Mouse (Mus musculus): ENCODE results near the gene Rgs11. TPM values are rescaled to one million over a fixed set of nuclear protein-coding genes. Genes with fewer than 3 reads are reported as not detected.

Rgs11 gene
- polyA plus RNA-seq, 1 experiment from 2014 or later, result 25.9 TPM

DNA sequence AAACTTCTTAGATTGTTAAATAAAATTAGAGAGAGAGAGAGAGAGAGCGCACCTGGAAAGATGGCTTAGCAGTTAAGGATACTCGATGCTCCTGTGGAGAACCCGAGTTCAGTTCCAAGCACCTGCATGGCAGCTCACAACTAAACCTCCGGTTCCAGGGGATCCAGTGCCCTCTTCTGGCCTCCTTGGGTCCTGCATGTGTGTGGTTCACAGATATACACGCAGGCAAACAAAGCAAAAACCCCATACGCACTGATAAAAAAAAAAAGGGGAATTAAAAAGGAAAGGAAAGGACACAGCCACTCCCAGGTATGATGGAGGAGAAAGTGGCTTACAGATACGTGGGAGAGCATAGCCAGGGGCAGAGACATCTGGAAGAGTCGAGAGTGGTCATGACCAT lies 30.1 kb downstream of the Rgs11 start:
- 73% methylated on average over 8 of the region's 8 CpGs for WGBS
- no peak overlapping the region for H3K4me2 ChIP-seq
- H3K4me1 ChIP-seq, result 0 out of 2 replicates have a peak, but pooled peaks cover 3% of the 10 kb centered on the region
- no peak overlapping the region for H3K27ac ChIP-seq (replicated peaks)
- H3K9me3 ChIP-seq (replicated peaks), result no peaks in the 10 kb centered on the region
- H3K9ac ChIP-seq (replicated peaks), result no peak overlapping the region
- no peak overlapping the region for H3K4me3 ChIP-seq (replicated peaks)
- ATAC-seq (ENCODE audit: low FRiP score), result no peak
- H3K36me3 ChIP-seq, result no peaks in the 10 kb centered on the region
- H3K27me3 ChIP-seq (replicated peaks), result no peaks in the 10 kb centered on the region

DNA sequence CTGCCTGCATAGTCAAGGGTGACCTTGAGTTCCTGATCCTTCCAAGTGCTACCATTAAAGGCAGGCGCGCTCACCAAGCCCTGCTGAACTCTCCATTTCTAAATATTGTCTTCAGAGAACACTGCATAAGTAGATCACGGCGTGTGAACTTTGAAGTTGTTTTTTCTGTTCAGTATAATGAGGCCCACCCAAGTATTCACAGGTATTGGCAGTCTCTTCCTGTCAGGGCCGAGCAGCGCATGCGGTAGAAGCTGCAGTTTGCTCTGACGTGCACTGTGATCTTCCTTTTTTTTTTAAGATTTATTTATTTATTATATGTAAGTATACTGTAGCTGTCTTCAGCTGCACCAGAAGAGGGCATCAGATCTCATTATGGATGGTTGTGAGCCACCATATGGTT lies 31.6 kb downstream of the Rgs11 start:
- no peak overlapping the region for H3K4me3 ChIP-seq (replicated peaks)
- H3K36me3 ChIP-seq, result no peaks in the 10 kb centered on the region
- no peak for ATAC-seq (ENCODE audit: low FRiP score)
- H3K9me3 ChIP-seq (replicated peaks), result no peaks in the 10 kb centered on the region
- 0 out of 2 replicates have a peak, but pooled peaks cover 3% of the 10 kb centered on the region for H3K4me1 ChIP-seq
- H3K4me2 ChIP-seq, result no peak overlapping the region
- 90% methylated on average over 8 of the region's 8 CpGs for WGBS
- H3K27me3 ChIP-seq (replicated peaks), result no peaks in the 10 kb centered on the region
- H3K9ac ChIP-seq (replicated peaks), result no peak overlapping the region
- H3K27ac ChIP-seq (replicated peaks), result no peak overlapping the region

DNA sequence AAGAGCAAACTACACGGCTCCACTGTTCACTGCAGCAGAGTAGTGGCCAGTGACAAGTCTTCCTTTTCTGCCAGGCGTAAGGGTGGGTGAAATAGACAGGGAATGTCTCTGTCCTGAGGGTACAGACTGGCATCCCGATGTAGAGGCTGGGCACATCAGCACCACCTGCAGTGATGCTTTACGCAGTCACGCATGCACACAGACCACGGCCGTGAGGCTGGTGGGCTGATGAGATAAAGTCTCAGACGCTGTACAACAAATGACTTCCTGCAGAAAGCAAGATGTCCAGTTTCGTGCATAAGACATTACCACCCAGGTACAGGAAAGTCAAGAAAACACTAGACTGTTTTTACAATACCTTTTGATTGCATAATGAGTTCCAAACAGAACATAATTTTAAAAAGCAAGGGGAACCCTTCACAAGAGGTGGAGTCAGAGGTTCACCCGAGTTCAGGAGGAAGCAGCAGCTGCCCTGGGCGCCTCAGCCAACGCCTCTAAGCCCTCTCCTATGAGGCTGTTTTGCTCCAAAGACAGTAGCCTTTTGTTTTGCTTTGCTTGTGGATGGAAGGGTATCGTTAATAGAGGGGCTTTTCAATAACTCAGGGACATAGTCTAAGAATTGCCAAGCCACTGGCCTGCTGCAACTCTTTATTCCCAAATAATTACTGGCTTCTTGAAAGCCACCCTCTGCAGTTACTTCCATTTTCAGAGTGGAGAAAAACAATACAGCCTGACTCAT lies 32.5 kb downstream of the Rgs11 start:
- Histone ChIP-seq H3K4me3 (replicated peaks) (no peak overlapping the region), H3K36me3 (no peaks in the 10 kb centered on the region), H3K4me2 (no peak overlapping the region), H3K27me3 (replicated peaks) (no peaks in the 10 kb centered on the region), H3K4me1 (0 out of 2 replicates have a peak, but pooled peaks cover 3% of the 10 kb centered on the region), H3K9ac (replicated peaks) (no peak overlapping the region), H3K27ac (replicated peaks) (peak overlapping the region; percentile 49; the same call in 1 of the 2 replicates), H3K9me3 (replicated peaks) (no peaks in the 10 kb centered on the region)
- WGBS, result 40% methylated on average over 13 of the region's 13 CpGs
- ATAC-seq (ENCODE audit: low FRiP score), result no peak

DNA sequence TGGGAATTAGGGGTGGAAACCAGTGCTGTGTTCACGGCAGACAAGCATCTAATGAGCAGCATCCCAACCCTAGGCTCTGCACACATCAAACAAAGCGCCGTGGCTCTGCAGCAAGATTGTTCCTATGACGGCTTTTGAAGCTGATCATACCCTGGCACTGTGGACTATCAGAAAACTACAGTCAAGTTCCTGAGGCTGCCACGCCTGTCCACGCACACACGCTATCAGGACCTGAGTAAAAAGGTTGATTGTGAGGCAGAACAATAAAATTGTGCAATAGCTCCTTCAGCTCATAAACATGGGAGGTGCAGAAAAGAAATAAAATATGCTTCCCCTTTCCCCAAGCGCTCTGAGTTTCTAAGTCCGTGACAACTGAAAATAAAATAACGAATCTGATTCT lies 34.9 kb downstream of the Rgs11 start:
- 85% methylated on average over 10 of the region's 10 CpGs for WGBS
- H3K9ac ChIP-seq (replicated peaks), result no peak overlapping the region
- no peak overlapping the region for H3K27ac ChIP-seq (replicated peaks)
- H3K4me3 ChIP-seq (replicated peaks), result no peak overlapping the region
- H3K4me2 ChIP-seq, result no peak overlapping the region
- H3K9me3 ChIP-seq (replicated peaks), result no peaks in the 10 kb centered on the region
- ATAC-seq (ENCODE audit: low FRiP score), result no peak
- peaks cover 9% of the 10 kb centered on the region for H3K4me1 ChIP-seq
- no peaks in the 10 kb centered on the region for H3K27me3 ChIP-seq (replicated peaks)
- no peaks in the 10 kb centered on the region for H3K36me3 ChIP-seq

DNA sequence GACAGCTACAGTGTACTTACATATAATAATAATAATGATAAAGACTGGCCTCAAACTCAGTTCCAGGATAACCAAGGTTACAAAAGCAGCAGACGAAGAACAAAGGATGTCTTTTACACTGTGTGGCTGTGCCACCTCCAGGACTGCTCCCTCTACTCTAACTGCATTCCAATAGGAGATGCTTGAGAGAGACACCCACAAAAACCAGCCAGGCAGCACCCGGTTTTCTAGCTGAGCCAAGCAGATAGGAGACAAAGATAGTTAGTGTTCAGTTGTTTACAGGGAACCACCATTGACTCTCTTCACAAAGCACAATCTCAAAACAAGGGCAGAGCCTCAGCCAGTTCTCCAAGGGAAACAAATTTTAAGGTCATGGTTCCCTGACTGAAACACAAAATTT lies 36.8 kb downstream of the Rgs11 start:
- no peaks in the 10 kb centered on the region for H3K36me3 ChIP-seq
- no peaks in the 10 kb centered on the region for H3K9me3 ChIP-seq (replicated peaks)
- H3K27ac ChIP-seq (replicated peaks), result no peak overlapping the region
- H3K4me3 ChIP-seq (replicated peaks), result no peak overlapping the region
- 67% methylated on average over 2 of the region's 2 CpGs for WGBS
- no peak for ATAC-seq (ENCODE audit: low FRiP score)
- no peak overlapping the region for H3K9ac ChIP-seq (replicated peaks)
- H3K27me3 ChIP-seq (replicated peaks), result no peaks in the 10 kb centered on the region
- peaks cover 19% of the 10 kb centered on the region for H3K4me1 ChIP-seq
- H3K4me2 ChIP-seq, result no peak overlapping the region

DNA sequence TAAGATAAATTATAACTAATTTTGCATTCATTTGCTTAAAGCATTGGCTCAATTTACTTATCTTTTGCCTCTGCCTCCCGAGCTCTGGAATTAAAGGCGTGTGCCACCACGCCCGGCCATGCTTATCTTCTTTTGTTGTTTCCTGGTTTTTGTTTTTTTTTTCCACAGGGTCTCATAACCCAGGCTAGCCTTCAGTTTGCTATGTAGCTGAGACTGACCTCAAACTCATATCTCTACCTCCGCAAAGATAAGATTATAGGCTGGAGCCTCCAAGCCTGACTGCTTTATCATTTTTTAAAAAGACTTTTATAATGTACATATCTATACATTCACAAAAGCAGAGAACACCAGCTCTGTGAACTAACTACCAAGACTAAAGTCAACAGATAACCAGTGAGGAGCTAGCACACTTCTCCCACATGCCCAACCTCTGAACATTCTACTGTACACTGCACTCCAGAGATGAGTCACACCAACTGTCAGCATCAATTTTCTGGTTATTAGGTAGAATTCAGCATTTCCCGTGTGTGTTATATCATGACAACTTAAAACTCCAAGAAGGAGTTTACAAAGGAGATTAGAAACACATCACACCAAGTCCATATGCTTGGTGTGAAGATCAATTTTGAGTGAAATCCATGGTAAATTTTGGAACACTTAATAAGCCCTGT lies 37.5 kb downstream of the Rgs11 start:
- 86% methylated on average over 6 of the region's 6 CpGs for WGBS
- no peaks in the 10 kb centered on the region for H3K27me3 ChIP-seq (replicated peaks)
- no peaks in the 10 kb centered on the region for H3K9me3 ChIP-seq (replicated peaks)
- no peak overlapping the region for H3K9ac ChIP-seq (replicated peaks)
- H3K36me3 ChIP-seq, result no peaks in the 10 kb centered on the region
- no peak for ATAC-seq (ENCODE audit: low FRiP score)
- peaks cover 23% of the 10 kb centered on the region for H3K4me1 ChIP-seq
- no peak overlapping the region for H3K4me2 ChIP-seq
- no peak overlapping the region for H3K27ac ChIP-seq (replicated peaks)
- H3K4me3 ChIP-seq (replicated peaks), result no peak overlapping the region

DNA sequence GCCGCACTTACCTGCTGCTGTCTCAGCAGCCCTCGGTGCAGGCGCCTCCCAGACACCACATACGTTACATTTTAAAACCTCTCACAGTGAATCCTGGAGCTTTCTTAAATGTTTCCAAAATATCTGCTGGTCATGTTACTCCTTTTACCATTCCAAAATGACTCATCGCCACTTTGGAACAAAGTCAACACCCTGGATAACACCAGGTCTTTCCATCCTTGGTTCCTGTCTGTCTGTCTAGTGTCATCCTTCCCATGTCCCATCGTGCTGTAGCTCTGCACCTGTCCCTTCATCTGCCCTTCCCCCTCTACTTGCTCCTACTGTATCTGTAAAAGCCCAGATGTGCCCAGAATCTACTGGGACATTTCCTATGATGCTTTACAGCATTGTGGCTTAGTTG lies 38.2 kb downstream of the Rgs11 start:
- Histone ChIP-seq H3K27me3 (replicated peaks) (no peaks in the 10 kb centered on the region), H3K4me3 (replicated peaks) (no peak overlapping the region), H3K4me2 (no peak overlapping the region), H3K9me3 (replicated peaks) (no peaks in the 10 kb centered on the region), H3K4me1 (peaks cover 21% of the 10 kb centered on the region), H3K36me3 (no peaks in the 10 kb centered on the region), H3K9ac (replicated peaks) (no peak overlapping the region), H3K27ac (replicated peaks) (no peak overlapping the region)
- ATAC-seq (ENCODE audit: low FRiP score), result no peak
- WGBS, result 80% methylated on average over 6 of the region's 6 CpGs

DNA sequence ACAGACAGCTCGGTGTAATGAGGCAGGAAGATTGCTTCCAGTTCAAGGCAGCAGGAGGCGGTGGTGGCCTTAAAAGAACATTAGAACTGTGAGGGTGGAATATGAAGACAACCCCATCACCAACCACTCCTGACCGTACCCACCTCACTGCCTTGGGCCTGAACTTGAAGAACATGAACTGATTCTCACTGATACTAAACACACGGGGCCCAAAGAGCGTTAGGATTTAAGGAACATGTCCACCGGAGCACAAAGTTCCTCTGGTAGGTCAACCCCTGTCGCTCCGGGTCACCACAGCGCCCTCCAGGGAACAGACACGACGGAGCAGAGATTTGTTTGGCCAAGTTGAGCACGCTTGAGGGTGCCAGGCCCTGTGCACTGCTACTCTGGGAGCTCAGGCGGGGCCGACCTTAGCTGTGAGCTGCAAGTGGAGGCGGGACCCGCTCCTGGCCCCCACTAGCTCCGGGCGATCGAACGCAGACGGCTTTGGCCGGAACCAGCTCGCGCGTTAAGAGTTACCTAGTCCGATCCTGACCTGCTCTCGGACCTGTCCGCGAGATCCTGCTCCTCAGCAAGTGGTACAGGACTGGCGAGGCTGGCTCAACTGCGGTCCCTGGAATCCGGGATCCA lies 40.8 kb downstream of the Rgs11 start:
- H3K9ac ChIP-seq (replicated peaks), result peak overlapping the region; percentile 78
- no peaks in the 10 kb centered on the region for H3K27me3 ChIP-seq (replicated peaks)
- H3K9me3 ChIP-seq (replicated peaks), result no peaks in the 10 kb centered on the region
- peak overlapping the region; percentile 80 for H3K4me2 ChIP-seq
- H3K36me3 ChIP-seq, result no peaks in the 10 kb centered on the region
- peak overlapping the region; percentile 75 for H3K4me3 ChIP-seq (replicated peaks)
- under 1% methylated on average over 32 of the region's 32 CpGs for WGBS
- peaks cover 21% of the 10 kb centered on the region for H3K4me1 ChIP-seq
- ATAC-seq (ENCODE audit: low FRiP score), result peak; percentile 83
- peak overlapping the region; percentile 81 for H3K27ac ChIP-seq (replicated peaks)

DNA sequence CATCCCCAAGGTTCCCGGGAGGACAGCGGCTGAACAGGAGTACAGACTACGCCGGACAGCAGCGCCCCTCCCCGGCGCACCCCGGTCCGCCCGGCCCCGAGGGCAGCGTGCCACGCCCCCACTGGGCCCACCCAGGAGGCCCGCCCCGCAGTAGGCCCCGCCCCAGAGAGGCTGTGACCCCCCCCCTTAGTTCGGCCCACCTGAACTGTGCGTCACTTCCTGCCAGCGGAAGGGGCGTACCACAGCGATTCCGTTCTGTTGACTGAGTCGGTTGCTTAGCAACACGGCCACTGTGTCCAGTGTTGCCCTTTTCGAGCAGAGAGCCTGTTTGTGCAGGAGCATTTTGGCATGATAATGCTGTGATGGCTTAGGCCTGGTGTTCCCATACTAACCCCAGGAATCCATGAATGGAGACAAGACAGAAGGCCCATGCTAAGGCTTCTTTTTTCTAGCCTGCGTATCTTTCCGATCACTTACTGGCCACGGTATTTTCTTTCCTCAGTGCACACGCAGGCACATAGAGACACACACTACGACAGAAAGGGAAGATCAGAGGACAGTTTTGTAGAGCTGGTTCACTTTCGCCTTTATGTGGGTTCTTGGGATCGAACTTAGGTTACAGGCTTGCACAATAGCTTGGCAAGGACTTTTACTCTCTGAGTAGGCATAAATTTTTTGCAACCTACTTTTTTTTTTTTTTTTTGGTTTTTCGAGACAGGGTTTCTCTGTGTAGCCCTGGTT lies 41.5 kb downstream of the Rgs11 start, which contains the start of gene Fam234a:
Gene Fam234a, minus strand, starts transcription at position 142 of the 741 bp plus-strand sequence.
- ATAC-seq (ENCODE audit: low FRiP score), result peak; percentile 97
- 9% methylated on average over 24 of the region's 33 CpGs for WGBS
- peaks cover 4% of the 10 kb centered on the region for H3K27me3 ChIP-seq (replicated peaks)
- peak within 1 kb of the TSS; percentile 81 for H3K27ac ChIP-seq (replicated peaks)
- peak within 1 kb of the TSS; percentile 78 for H3K9ac ChIP-seq (replicated peaks)
- peak within 1 kb of the TSS; percentile 75 for H3K4me3 ChIP-seq (replicated peaks)
- no peaks in the 10 kb centered on the region for H3K9me3 ChIP-seq (replicated peaks)
- peaks cover 21% of the 10 kb centered on the region for H3K4me1 ChIP-seq
- H3K4me2 ChIP-seq, result peak within 1 kb of the TSS; percentile 80
- H3K36me3 ChIP-seq, result no peaks in the 10 kb centered on the region

DNA sequence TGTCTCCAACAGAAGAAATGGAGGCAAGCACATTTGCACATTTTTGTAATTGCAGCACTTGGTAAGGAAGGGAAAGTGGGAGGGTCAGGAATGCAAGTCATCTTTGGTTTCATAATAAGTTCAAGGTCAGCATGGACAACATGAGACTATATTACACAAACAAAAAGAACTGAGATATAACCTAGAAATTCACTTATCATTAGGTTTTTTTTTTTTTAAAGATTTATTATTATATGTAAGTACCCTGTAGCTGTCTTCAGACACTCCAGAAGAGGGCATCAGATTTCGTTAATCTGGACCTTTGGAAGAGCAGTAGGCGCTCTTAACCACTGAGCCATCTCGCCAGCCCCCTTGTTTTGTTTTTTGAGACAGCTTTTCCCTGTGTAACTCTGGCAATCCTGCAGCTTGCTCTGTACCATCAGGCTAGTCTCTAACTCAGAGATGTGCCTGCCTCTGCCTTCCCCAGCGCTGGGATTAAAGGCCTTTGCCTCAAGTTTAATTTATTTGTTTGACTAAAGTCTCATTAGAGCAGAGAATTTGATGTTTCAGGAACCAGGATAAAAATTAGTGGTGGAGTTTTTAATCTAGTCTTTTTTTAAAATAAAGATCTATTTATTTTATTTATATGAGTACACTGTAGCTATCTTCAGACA lies 49.3 kb downstream of the Rgs11 start:
- Histone ChIP-seq H3K9ac (replicated peaks) (peak overlapping the region; percentile 97), H3K4me3 (replicated peaks) (peak overlapping the region; percentile 96), H3K36me3 (peaks cover 9% of the 10 kb centered on the region), H3K9me3 (replicated peaks) (no peaks in the 10 kb centered on the region), H3K4me2 (peak overlapping the region; percentile 77), H3K27ac (replicated peaks) (peak overlapping the region; percentile 99), H3K4me1 (peaks cover 19% of the 10 kb centered on the region), H3K27me3 (replicated peaks) (peaks cover 5% of the 10 kb centered on the region)
- 66% methylated on average over 4 of the region's 4 CpGs for WGBS
- no peak for ATAC-seq (ENCODE audit: low FRiP score)
